Mouse (Mus musculus): ENCODE data around the gene Slc6a18.

- TF ChIP-seq CTCF (IDR thresholded peaks at IDR 0.05; ENCODE audit: borderline replicate concordance, insufficient read depth, low read depth, low read length) (no peak), POLR2A (IDR thresholded peaks at IDR 0.05; ENCODE audit: borderline replicate concordance, insufficient read depth, low read length) (no peak)
Observed at GRCm38 (mm10) chr13:73682226-73682625, 4.4 kb upstream of the Slc6a18 start.
